Mouse (Mus musculus) midbrain, embryonic 16.5 days (tissue): ENCODE data around the gene Cntln. TPM values are rescaled to one million over a fixed set of nuclear protein-coding genes. Genes with fewer than 3 reads are reported as not detected.

Experiments
- ATAC-seq: fragments of 200-750 bp; cut with Nextera tagmentation; 2 replicates; pipeline ENCODE4 v1.8.0; 2017; ENCODE audit warnings: moderate TSS enrichment
- H3K27ac ChIP-seq: fragments of 300-500 bp; sonication (generic); 2 replicates; pipeline ENCODE4 v1.5.1; 2014; ENCODE audit warnings: mild to moderate bottlenecking, low read length, mixed read lengths
- H3K27me3 ChIP-seq: fragments of 300-500 bp; sonication (generic); 2 replicates; pipeline ENCODE4 v1.6.1; 2014; ENCODE audit warnings: low read depth, low read length, mixed read lengths; ENCODE audit not compliant: control insufficient read depth, insufficient read depth
- H3K36me3 ChIP-seq: fragments of 300-500 bp; sonication (generic); 2 replicates; pipeline ENCODE4 v1.6.1; 2014; ENCODE audit warnings: mild to moderate bottlenecking, low read length, moderate library complexity, mixed read lengths; ENCODE audit not compliant: control insufficient read depth, insufficient read depth
- H3K4me1 ChIP-seq: fragments of 300-500 bp; sonication (generic); 2 replicates; pipeline ENCODE4 v1.6.1; 2014; ENCODE audit warnings: mild to moderate bottlenecking, low read length, mixed read lengths; ENCODE audit not compliant: control insufficient read depth, insufficient read depth
- H3K4me2 ChIP-seq: fragments of 300-500 bp; sonication (generic); 2 replicates; pipeline ENCODE4 v1.6.1; 2014; ENCODE audit warnings: mild to moderate bottlenecking, low read length, mixed read lengths
- H3K4me3 ChIP-seq: fragments of 300-500 bp; sonication (generic); 2 replicates; pipeline ENCODE4 v1.5.1; 2014; ENCODE audit warnings: low read depth, mild to moderate bottlenecking, low read length, moderate library complexity, mixed read lengths
- H3K9ac ChIP-seq: fragments of 300-500 bp; sonication (generic); 2 replicates; pipeline ENCODE4 v1.6.1; 2014; ENCODE audit warnings: low read depth, low read length, mixed read lengths
- H3K9me3 ChIP-seq: fragments of 300-500 bp; sonication (generic); replicated peaks from 2 replicates; pipeline ENCODE4 v1.6.1; 2014; ENCODE audit warnings: mild to moderate bottlenecking, low read length, mixed read lengths; ENCODE audit not compliant: control insufficient read depth, poor library complexity, severe bottlenecking
- WGBS: fragments of 180-500 bp; shearing (Covaris S2); extraction: QIAGEN DNeasy Blood & Tissue Kit; methylation state at CpG from one replicate; pipeline ENCODE4 v1.1.7; 2014; 5-methylcytosine and 5-hydroxymethylcytosine counted together
- polyA plus RNA-seq: library from polyadenylated mRNA; unstranded; fragments of >200 nt; fragmentation: Nextera tagmentation; extraction: Ambion mirVana; gene quantifications from 2 replicates; pipeline ENCODE4 v1.2.1, GENCODE M21; 2015

The Cntln gene
- polyA plus RNA-seq, 1 experiment from 2014 or later, result 4.6 TPM

DNA sequence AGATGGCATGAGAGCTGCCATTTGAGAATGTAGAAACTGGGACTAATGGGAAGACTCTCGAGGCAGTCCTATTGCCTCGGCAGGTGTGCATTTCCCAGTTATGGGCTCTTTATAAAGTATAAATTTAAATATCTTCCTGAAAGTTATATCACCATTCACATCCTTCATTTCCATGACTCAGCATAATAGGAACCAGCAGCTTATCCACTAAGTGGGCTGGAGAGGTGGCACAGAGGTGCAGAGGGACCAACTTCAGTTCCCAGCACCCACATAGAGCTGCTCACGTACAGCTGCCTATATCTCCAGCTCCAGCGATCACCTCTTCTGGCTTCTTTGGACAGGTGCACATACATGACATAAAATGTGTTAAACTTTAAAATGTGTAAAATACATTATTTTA, 218.1 kb downstream of the Cntln start:
- 97% methylated on average over 4 of the region's 4 CpGs for WGBS
- ATAC-seq, result no peak
- H3K27me3 ChIP-seq, result no peaks in the 10 kb centered on the region
- no peaks in the 10 kb centered on the region for H3K9me3 ChIP-seq
- H3K9ac ChIP-seq, result no peak overlapping the region
- no peaks in the 10 kb centered on the region for H3K4me1 ChIP-seq
- H3K27ac ChIP-seq, result no peak overlapping the region
- H3K4me3 ChIP-seq, result no peak overlapping the region
- H3K4me2 ChIP-seq, result no peak overlapping the region
- H3K36me3 ChIP-seq, result no peaks in the 10 kb centered on the region

DNA sequence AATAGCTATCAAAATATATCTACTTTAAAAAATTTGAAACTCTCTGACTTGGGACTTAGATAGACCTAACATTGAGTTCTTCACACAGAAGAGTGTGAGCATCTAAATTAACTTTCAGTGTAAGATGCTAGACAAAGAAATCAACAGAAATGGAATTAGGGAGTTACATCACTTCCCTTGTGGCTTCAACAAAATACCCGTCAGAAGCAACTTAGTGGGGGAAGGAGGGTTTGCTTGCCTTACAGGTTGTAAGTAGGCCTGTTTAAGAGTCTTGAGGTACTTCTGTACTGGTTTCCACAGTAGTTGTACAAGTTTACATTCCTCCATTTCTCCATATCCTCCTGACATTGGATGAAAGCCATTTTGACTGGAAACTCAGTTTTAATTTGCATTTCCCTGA, 222.3 kb downstream of the Cntln start:
- Histone ChIP-seq H3K9ac (no peak overlapping the region), H3K36me3 (no peaks in the 10 kb centered on the region), H3K9me3 (no peaks in the 10 kb centered on the region), H3K4me3 (no peak overlapping the region), H3K27ac (no peak overlapping the region), H3K4me2 (no peak overlapping the region), H3K27me3 (no peaks in the 10 kb centered on the region), H3K4me1 (no peaks in the 10 kb centered on the region)
- 74% methylated on average over 1 of the region's 1 CpGs for WGBS
- ATAC-seq, result no peak

DNA sequence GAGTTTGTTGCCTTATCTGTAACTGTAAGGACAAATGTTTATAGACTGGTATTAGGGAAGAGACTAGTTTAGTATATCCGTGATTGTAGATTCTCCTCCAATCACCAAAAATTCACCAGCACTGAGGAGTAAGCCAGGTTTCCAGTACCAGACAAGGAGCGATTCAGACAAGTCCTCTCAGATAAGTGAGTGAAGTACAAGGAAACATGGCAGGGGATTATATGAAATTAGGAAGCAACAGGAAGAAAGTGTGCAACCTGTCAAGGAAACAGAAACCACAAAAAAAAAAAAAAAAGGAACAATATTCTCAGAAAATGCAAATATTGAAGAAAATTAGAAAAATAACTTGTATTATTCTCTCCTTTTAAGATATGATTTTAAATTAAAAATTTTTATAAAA, 222.9 kb downstream of the Cntln start:
- H3K4me1 ChIP-seq, result no peaks in the 10 kb centered on the region
- H3K9ac ChIP-seq, result no peak overlapping the region
- no peaks in the 10 kb centered on the region for H3K27me3 ChIP-seq
- H3K4me3 ChIP-seq, result no peak overlapping the region
- ATAC-seq, result no peak
- H3K4me2 ChIP-seq, result no peak overlapping the region
- H3K27ac ChIP-seq, result no peak overlapping the region
- WGBS, result 99% methylated on average over 2 of the region's 2 CpGs
- H3K36me3 ChIP-seq, result no peaks in the 10 kb centered on the region
- no peaks in the 10 kb centered on the region for H3K9me3 ChIP-seq

DNA sequence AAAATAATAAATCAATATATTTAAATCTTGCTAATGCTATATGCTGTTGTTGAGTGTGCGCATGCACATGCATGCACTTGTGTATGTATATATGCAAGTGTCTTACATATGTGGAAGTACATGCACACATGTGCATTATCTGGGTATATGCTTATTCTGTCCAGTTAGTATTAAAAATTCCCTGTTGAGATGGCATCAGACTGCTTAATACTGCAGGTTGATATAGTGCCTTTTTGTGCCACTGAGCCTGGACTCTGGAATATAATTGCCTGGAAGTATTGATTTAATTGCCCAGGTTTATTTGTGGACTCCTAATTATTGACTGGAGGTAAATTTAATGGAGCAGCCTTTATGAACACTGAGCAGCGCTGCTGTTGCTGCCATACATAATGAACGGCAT, 236.2 kb downstream of the Cntln start:
- Histone ChIP-seq H3K27me3 (no peaks in the 10 kb centered on the region), H3K4me2 (no peak overlapping the region), H3K4me1 (no peaks in the 10 kb centered on the region), H3K36me3 (no peaks in the 10 kb centered on the region), H3K9me3 (no peaks in the 10 kb centered on the region), H3K27ac (no peak overlapping the region), H3K9ac (no peak overlapping the region), H3K4me3 (no peak overlapping the region)
- ATAC-seq, result no peak
- WGBS, result 85% methylated on average over 3 of the region's 3 CpGs

DNA sequence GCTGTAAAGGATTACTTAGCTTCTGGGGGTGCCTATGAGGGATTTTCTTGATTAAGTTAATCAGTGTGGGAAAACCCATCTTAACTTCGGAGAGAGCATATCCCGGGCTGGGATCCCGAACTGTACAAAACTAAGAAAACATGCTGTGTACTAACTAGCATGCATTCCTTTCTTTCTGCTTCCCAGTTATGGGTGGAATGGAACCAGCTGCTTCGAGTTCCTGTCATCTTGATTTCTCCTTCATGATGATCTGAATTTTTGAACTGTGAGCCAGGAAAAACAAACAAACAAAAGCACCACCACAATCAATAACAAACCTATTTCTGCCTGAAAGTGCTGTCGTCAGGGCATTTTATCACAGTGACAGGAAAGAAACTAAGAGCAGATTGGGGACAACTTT, 265.6 kb downstream of the Cntln start:
- WGBS, result 79% methylated on average over 5 of the region's 5 CpGs
- H3K9ac ChIP-seq, result no peak overlapping the region
- H3K4me1 ChIP-seq, result no peaks in the 10 kb centered on the region
- no peak overlapping the region for H3K4me3 ChIP-seq
- no peaks in the 10 kb centered on the region for H3K9me3 ChIP-seq
- no peak overlapping the region for H3K4me2 ChIP-seq
- ATAC-seq, result no peak
- H3K27ac ChIP-seq, result no peak overlapping the region
- H3K36me3 ChIP-seq, result no peaks in the 10 kb centered on the region
- H3K27me3 ChIP-seq, result no peaks in the 10 kb centered on the region

DNA sequence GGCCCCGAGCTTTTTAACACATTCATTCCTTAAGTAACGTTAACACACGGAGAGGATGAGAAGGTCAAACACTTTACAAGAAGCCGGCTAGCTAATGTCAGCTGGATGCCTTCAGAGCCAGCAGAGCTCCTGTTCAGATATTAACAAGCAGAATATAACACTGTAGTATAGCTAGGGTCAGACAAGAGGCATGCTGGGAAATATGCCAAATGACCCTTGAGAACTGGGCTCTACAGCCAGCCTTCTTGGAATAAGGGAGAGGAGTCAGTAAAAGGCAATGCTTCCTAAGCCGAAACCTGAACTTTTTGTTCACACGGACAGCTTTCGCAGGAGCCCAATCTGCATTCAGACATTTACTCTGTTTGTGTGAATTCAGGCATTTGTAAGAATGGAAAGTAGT, 267.8 kb downstream of the Cntln start:
- Histone ChIP-seq H3K9me3 (no peaks in the 10 kb centered on the region), H3K4me3 (no peak overlapping the region), H3K4me2 (no peak overlapping the region), H3K27ac (no peak overlapping the region), H3K27me3 (no peaks in the 10 kb centered on the region), H3K4me1 (no peaks in the 10 kb centered on the region), H3K36me3 (no peaks in the 10 kb centered on the region), H3K9ac (no peak overlapping the region)
- 78% methylated on average over 7 of the region's 7 CpGs for whole genome bisulfite sequencing
- no peak for ATAC-seq

DNA sequence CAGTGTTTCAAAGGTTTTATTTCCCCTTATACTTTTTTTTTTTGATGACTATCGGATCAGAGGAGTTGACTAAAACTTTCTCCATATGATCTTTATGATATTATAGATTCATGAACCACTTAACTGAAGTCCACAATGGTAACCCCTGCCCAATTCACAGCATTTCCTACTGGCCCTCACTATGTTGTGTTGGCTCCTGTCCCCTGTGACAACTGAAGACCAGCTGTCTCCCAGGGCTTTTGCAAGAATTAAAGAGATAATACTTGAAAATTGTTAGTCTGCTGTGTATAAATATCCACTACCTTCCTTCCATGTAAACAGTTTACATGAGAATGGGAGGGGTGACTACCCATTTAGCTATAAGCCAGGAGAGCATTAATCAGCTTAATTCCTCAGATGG, 270.3 kb downstream of the Cntln start:
- Histone ChIP-seq H3K9me3 (no peaks in the 10 kb centered on the region), H3K4me3 (no peak overlapping the region), H3K4me1 (no peaks in the 10 kb centered on the region), H3K4me2 (no peak overlapping the region), H3K27me3 (no peaks in the 10 kb centered on the region), H3K27ac (no peak overlapping the region), H3K36me3 (no peaks in the 10 kb centered on the region), H3K9ac (no peak overlapping the region)
- no peak for ATAC-seq
- WGBS, result 97% methylated on average over 1 of the region's 1 CpGs

DNA sequence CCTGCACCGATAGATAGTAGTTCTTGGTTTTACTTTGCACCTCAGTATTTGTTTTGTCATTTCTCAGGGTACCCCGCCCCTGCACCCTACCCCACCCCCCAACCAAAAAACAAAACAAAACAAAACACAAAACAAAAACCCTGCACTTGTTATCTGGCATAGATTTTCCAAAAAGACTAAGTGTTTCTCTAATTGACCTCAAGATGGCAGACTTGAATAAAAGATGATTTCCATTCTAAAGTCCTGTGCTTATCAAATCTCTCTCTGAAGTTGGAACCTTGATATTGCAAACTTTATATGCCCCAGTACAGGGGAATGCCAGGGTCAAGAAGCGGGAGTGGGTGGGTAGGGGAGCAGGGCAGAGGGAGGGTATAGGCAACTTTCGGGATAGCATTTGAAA, 277.0 kb downstream of the Cntln start:
- H3K27me3 ChIP-seq, result no peaks in the 10 kb centered on the region
- no peak overlapping the region for H3K4me3 ChIP-seq
- no peak overlapping the region for H3K9ac ChIP-seq
- H3K36me3 ChIP-seq, result no peaks in the 10 kb centered on the region
- 63% methylated on average over 4 of the region's 4 CpGs for WGBS
- H3K4me2 ChIP-seq, result no peak overlapping the region
- peaks cover 3% of the 10 kb centered on the region for H3K4me1 ChIP-seq
- no peak for ATAC-seq
- no peaks in the 10 kb centered on the region for H3K9me3 ChIP-seq
- no peak overlapping the region for H3K27ac ChIP-seq

DNA sequence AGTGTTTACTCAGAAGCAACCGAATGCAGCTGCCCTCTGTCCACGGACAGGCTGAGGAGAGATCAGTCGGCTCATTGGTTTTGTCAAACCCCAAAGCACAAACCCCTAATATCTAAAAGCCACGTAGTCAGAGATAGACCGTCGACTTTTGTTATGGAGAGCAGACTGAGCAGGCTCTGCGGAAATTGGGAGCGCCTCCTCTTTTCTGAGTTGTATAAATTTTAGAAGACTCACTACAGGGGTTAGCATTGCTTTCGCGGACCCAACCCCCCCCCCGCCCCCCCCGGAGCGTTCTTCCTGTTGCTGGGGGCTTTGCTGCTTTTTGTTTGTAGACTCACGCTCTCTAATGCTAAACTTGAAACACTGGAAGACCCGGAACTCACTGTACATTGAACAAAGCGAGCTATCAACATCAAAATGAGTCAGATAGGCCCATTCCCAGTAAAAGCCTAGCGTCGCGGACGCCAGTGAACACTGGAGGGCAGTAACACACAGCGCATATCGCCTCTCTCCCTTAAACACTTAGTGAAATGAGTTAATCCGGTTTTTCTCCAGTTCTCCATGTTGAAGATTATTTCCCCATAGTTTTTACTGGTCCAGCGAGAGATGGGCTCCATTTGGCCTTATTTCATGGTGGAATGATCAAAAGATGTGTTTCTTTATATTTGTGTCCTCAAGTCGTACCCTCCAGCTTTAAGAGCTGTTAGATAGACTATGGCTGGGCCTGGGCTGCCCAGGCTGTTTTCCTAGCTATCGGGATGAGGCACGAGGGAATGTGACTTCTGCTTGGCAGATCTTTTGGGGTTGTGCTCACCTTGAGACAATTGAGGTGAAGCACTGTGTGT, 278.6 kb downstream of the Cntln start:
- Histone ChIP-seq H3K27me3 (no peaks in the 10 kb centered on the region), H3K36me3 (no peaks in the 10 kb centered on the region), H3K4me3 (no peak overlapping the region), H3K4me1 (peaks cover 3% of the 10 kb centered on the region), H3K9me3 (no peaks in the 10 kb centered on the region), H3K9ac (no peak overlapping the region), H3K27ac (no peak overlapping the region), H3K4me2 (peak overlapping the region; percentile 44)
- WGBS, result 21% methylated on average over 27 of the region's 27 CpGs
- peak; percentile 94 for ATAC-seq
